Mouse (Mus musculus) colon, adult 2 months (tissue): ENCODE measurements around the gene Olfr447. TPM values are rescaled to one million over a fixed set of nuclear protein-coding genes. Genes with fewer than 3 reads are reported as not detected.

Source experiments
- polyA plus RNA-seq: library from polyadenylated mRNA; depleted of rRNA; stranded (reverse); fragments of >200 nt; gene quantifications from 2 replicates; pipeline ENCODE4 v1.2.3, GENCODE M21; 2012; rRNA removed

The Olfr447 gene
- not detected in 2 replicates for polyA plus RNA-seq

GRCm38 (mm10) chr6:42908578-42908977 lies at the start of gene Olfr447:
Olfr447 (plus strand) TSS chr6:42908878.

GRCm38 (mm10) chr6:42890141-42890540 lies 18.5 kb upstream of the Olfr447 start, which contains the start of gene Olfr448:
Olfr448 (plus strand) TSS chr6:42890441.

DNA sequence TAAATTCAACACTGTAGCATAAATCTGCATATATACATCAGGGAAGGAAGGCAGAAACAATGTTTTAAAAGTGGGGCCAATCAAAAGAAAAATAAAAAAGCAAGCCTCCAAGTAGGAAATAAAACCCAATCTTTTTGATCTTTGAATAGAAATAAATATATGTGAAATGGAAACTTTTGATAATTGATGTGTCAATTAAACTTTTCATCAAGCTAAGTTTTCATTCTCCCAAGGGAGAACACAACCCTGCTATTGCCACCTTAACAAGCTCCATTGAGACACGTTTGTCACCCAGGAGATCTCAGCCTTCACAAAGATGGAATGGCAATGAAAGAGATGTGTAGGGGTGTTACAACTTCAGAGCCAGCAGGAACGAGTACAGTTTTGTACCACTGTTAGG lies 12.4 kb downstream of the Olfr447 start, which contains the start of gene Olfr446:
Gene Olfr446, plus strand, starts transcription at position 301 of the 400 bp plus-strand sequence.

DNA sequence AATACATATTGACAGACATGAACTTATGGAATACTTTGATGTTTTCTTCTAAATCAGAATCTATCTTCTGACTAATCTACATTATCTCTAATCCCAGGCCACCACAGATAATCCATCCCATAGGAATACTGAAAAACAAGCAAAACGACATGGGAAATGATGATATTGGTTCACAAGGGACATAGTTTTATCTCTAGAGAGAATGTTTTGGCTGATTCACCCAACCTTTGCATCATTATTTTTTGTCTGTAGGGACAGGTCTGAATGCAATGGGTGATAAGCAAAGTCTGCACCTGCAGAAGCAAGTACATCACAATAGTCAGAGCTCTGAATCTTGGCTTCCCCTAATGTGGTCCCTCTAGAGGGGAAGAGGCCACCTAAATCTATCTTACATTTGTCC lies 40.1 kb downstream of the Olfr447 start, which contains the start of gene Olfr444:
Gene Olfr444, plus strand, starts transcription at position 301 of the 400 bp plus-strand sequence.

Other genes starting within 250 kb of the Olfr447 start
- gene Tcaf1, start 198.8 kb upstream of the Olfr447 start, polyA plus RNA-seq = 10.1 and 10.5 TPM in 2 replicates
- not detected in 2 replicates for gene Olfr453, start 169.5 kb upstream of the Olfr447 start, polyA plus RNA-seq
- gene Olfr38, start 152.5 kb upstream of the Olfr447 start, polyA plus RNA-seq = not detected in 2 replicates
- gene Olfr452, start 123.8 kb upstream of the Olfr447 start, polyA plus RNA-seq = not detected in 2 replicates
- gene Olfr450, start 96.9 kb upstream of the Olfr447 start, polyA plus RNA-seq = not detected in 2 replicates
- not detected in 2 replicates for gene Olfr449, start 74.5 kb upstream of the Olfr447 start, polyA plus RNA-seq
- not detected in 2 replicates for gene Olfr448, start 18.4 kb upstream of the Olfr447 start, polyA plus RNA-seq
- gene Olfr446, start 12.5 kb downstream of the Olfr447 start, polyA plus RNA-seq = not detected in 2 replicates
- not detected in 2 replicates for gene Olfr444, start 40.2 kb downstream of the Olfr447 start, polyA plus RNA-seq
- gene Olfr441, start 197.5 kb downstream of the Olfr447 start, polyA plus RNA-seq = not detected in 2 replicates
- not detected in 2 replicates for gene Olfr237-ps1, start 237.7 kb downstream of the Olfr447 start, polyA plus RNA-seq